Mouse (Mus musculus) spleen, postnatal 14 days (tissue): ENCODE measurements around the gene Ppp1r13l.
A peak's percentile ranks its signal among the peaks of the same experiment; 100 is the strongest.

ENCODE experiments used
- DNase-seq, 2 experiments: peaks; one replicate each; pipeline ENCODE4 v3.0.0; 2021 to 2022; ENCODE audit warnings: low spot score in 2 of 2

Gene Ppp1r13l

GRCm38 (mm10) chr7:19365376-19365775 is 5.8 kb downstream of the Ppp1r13l start:
- no peak for DNase-seq

- DNase-seq: no peak
Observed at GRCm38 (mm10) chr7:19368380-19368779, 8.8 kb downstream of the Ppp1r13l start.

- peak; percentile 32 to 53 for DNase-seq
Observed at GRCm38 (mm10) chr7:19369823-19370425, 10.4 kb downstream of the Ppp1r13l start.

- no peak for DNase-seq
Observed at GRCm38 (mm10) chr7:19373367-19373766, 13.8 kb downstream of the Ppp1r13l start.

GRCm38 (mm10) chr7:19375368-19375767 is 15.8 kb downstream of the Ppp1r13l start:
- no peak for DNase-seq

- DNase-seq: no peak
Observed at GRCm38 (mm10) chr7:19376019-19376418, 16.5 kb downstream of the Ppp1r13l start.

GRCm38 (mm10) chr7:19378049-19378448 is 18.5 kb downstream of the Ppp1r13l start:
- no peak for DNase-seq

- DNase-seq: peak; percentile 98
Observed at GRCm38 (mm10) chr7:19381377-19382165, 22.0 kb downstream of the Ppp1r13l start, which contains the start of gene Ercc2. Gene Ercc2 (plus strand): TSS chr7:19382010.

- DNase-seq: no peak
Observed at GRCm38 (mm10) chr7:19382166-19382541, 22.6 kb downstream of the Ppp1r13l start.

GRCm38 (mm10) chr7:19383708-19384107 is 24.2 kb downstream of the Ppp1r13l start:
- DNase-seq: no peak

GRCm38 (mm10) chr7:19388699-19389413 is 29.3 kb downstream of the Ppp1r13l start:
- DNase-seq: no peak

GRCm38 (mm10) chr7:19394484-19394883 is 34.9 kb downstream of the Ppp1r13l start:
- DNase-seq: no peak

GRCm38 (mm10) chr7:19399496-19400280 is 40.1 kb downstream of the Ppp1r13l start:
- DNase-seq: no peak

- DNase-seq: no peak
Observed at GRCm38 (mm10) chr7:19400946-19401345, 41.4 kb downstream of the Ppp1r13l start.

GRCm38 (mm10) chr7:19402535-19403112 is 43.1 kb downstream of the Ppp1r13l start:
- DNase-seq: no peak

GRCm38 (mm10) chr7:19403731-19404296 is 44.3 kb downstream of the Ppp1r13l start, which contains the start of gene Klc3:
Gene Klc3 (minus strand): TSS chr7:19404104.
- DNase-seq: peak; percentile 62 to 63

- no peak for DNase-seq
Observed at GRCm38 (mm10) chr7:19404476-19404875, 44.9 kb downstream of the Ppp1r13l start, which contains the start of gene Ckm. Gene Ckm (plus strand): TSS chr7:19404776.

- DNase-seq: peak; percentile 67 to 79
Observed at GRCm38 (mm10) chr7:19405417-19405816, 45.9 kb downstream of the Ppp1r13l start.

- no peak for DNase-seq
Observed at GRCm38 (mm10) chr7:19409753-19410152, 50.2 kb downstream of the Ppp1r13l start.

GRCm38 (mm10) chr7:19410766-19411344 is 51.3 kb downstream of the Ppp1r13l start:
- DNase-seq: no peak
